Comparison of ENCODE assay signal across 29 mouse cellular contexts in the genomic region with DNA sequence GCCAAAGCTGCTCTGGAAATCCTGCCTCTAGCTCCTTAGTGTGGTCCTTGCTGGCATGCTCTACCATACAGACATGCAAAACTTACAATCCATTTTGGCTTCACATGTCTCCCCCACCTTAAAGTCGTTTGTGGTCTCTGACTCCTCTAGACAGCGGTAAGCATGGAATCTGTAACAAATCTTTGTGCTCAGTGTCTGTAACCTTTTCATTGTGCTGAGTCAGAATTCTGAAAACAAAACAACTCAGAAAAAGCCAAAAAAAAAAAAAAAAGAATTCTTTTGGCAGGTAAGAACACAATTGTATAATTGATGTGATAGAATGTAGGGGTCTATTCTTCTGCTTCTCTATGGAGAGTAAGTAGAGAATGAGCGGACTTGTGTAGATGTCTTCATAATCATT.
DNase-seq lines count a peak whose midpoint lies in the region; ATAC-seq and TF ChIP-seq lines count a peak whose summit lies in the region.
"Had no signal": no experiment of that assay in that cellular context is flagged by ENCODE, and none has a peak within 500 bp of the region (broad histone marks: within the 10 kb centered on the region; RNA-seq: fewer than 3 reads in every experiment).

No protein-coding gene starts in this region.

- H3K27me3 ChIP-seq in myocyte (ENCODE audit: control insufficient read depth, insufficient read depth, insufficient read length), result no peaks in the 10 kb centered on the region
- H3K27me3 ChIP-seq in forebrain, embryonic 16.5 days (replicated peaks; ENCODE audit: control insufficient read depth, insufficient read depth, low read length), result no peaks in the 10 kb centered on the region
- H3K27me3 ChIP-seq: embryonic facial prominence, embryonic 12.5 days; embryonic facial prominence, embryonic 15.5 days; heart, embryonic 12.5 days; heart, embryonic 15.5 days; hindbrain, embryonic 13.5 days; Patski had no signal

- H3K4me1 ChIP-seq in embryonic fibroblast, embryonic 13.5 days (ENCODE audit: control insufficient read depth, insufficient read depth, low read length), result peaks cover 15% of the 10 kb centered on the region
- H3K4me1 ChIP-seq in forebrain, embryonic 16.5 days (replicated peaks; ENCODE audit: control insufficient read depth, insufficient read depth, low read length), result peaks cover under 1% of the 10 kb centered on the region
- H3K4me1 ChIP-seq: embryonic facial prominence, embryonic 12.5 days had no signal

- H3ac ChIP-seq in myocyte (ENCODE audit: control insufficient read depth, insufficient read length), result no peak overlapping the region

- peaks cover 21% of the 10 kb centered on the region for H3K79me2 ChIP-seq in myocyte (ENCODE audit: control insufficient read depth, insufficient read depth)

- TF ChIP-seq POLR2A in embryonic fibroblast, embryonic 13.5 days (IDR thresholded peaks at IDR 0.05; ENCODE audit: low read depth, low read length), result no peak
- TF ChIP-seq POLR2A in myocyte (IDR thresholded peaks at IDR 0.05; ENCODE audit: insufficient read length, low read depth), result no peak

- peak overlapping the region; percentile 80 for H3K27ac ChIP-seq in embryonic fibroblast, embryonic 13.5 days (ENCODE audit: insufficient read depth, low read length)
- H3K27ac ChIP-seq in forebrain, embryonic 16.5 days (ENCODE audit: low read length), result no peak overlapping the region
- H3K27ac ChIP-seq: embryonic facial prominence, embryonic 12.5 days; embryonic facial prominence, embryonic 15.5 days; forebrain, embryonic 10.5 days; heart, embryonic 15.5 days; hindbrain, embryonic 10.5 days; hindbrain, embryonic 13.5 days; hindbrain, postnatal 0 days had no signal

- H3K4me3 ChIP-seq in embryonic fibroblast, embryonic 13.5 days (ENCODE audit: insufficient read depth, low read length), result no peak overlapping the region
- no peak overlapping the region for H3K4me3 ChIP-seq in myocyte
- H3K4me3 ChIP-seq in forebrain, embryonic 16.5 days (replicated peaks; ENCODE audit: low read length), result no peak overlapping the region
- H3K4me3 ChIP-seq: embryonic facial prominence, embryonic 12.5 days; embryonic facial prominence, embryonic 15.5 days; erythroblast, embryonic 14.5 days; forebrain, embryonic 10.5 days; heart, embryonic 12.5 days; heart, embryonic 15.5 days; hindbrain, embryonic 10.5 days; hindbrain, embryonic 13.5 days had no signal

- peak overlapping the region; percentile 12 for H3K4me2 ChIP-seq in myocyte (ENCODE audit: low read depth)
- no peak overlapping the region for H3K4me2 ChIP-seq in forebrain, embryonic 16.5 days (ENCODE audit: low read length)
- H3K4me2 ChIP-seq: embryonic facial prominence, embryonic 12.5 days; embryonic facial prominence, embryonic 15.5 days; heart, embryonic 12.5 days; heart, embryonic 15.5 days; hindbrain, embryonic 13.5 days had no signal

- WGBS in forebrain, embryonic 16.5 days, result 87% methylated on average over 3 of the region's 3 CpGs

- no peaks in the 10 kb centered on the region for H3K9me3 ChIP-seq in forebrain, embryonic 16.5 days (ENCODE audit: control insufficient read depth, low read length)
- H3K9me3 ChIP-seq: embryonic facial prominence, embryonic 12.5 days; embryonic facial prominence, embryonic 15.5 days; forebrain, embryonic 10.5 days; heart, embryonic 12.5 days; heart, embryonic 15.5 days; hindbrain, embryonic 10.5 days; hindbrain, embryonic 13.5 days had no signal

- no peak for DNase-seq in right cerebral cortex, postnatal 10 days (ENCODE audit: low spot score in 2 of 2)
- DNase-seq in lung, adult 18-20 months, result no peak
- DNase-seq in right cerebral cortex, adult 18-20 months, result no peak
- DNase-seq: adrenal gland, adult 2 months; adrenal gland, postnatal 14 days; cerebellum, adult 11 months; cerebellum, adult 2 months; cerebellum, adult 9-11 months; cerebellum, postnatal 25 days; gastrocnemius, postnatal 25 days; heart, adult 18-20 months; heart, postnatal 10 days; heart, postnatal 36 days had no signal

- no peak overlapping the region for H3K9ac ChIP-seq in forebrain, embryonic 16.5 days (replicated peaks; ENCODE audit: low read depth, low read length)
- H3K9ac ChIP-seq: embryonic facial prominence, embryonic 12.5 days; embryonic facial prominence, embryonic 15.5 days; heart, embryonic 12.5 days; heart, embryonic 15.5 days; hindbrain, embryonic 13.5 days had no signal

- no peak for TF ChIP-seq CTCF in embryonic fibroblast, embryonic 13.5 days (IDR thresholded peaks at IDR 0.05; ENCODE audit: borderline replicate concordance, insufficient read depth, low read length)

- ATAC-seq in CD4-positive, CD25-positive, alpha-beta regulatory T cell, adult 4 months, result peak; percentile 6
- no peak for ATAC-seq in forebrain, embryonic 16.5 days
- ATAC-seq: forebrain, embryonic 14.5 days; hindbrain, postnatal 0 days; intestine, postnatal 0 days; Patski had no signal

- H3K36me3 ChIP-seq in myocyte (ENCODE audit: control insufficient read depth, insufficient read depth), result peaks cover 12% of the 10 kb centered on the region
- H3K36me3 ChIP-seq in forebrain, embryonic 16.5 days (ENCODE audit: control insufficient read depth, insufficient read depth), result no peaks in the 10 kb centered on the region
- H3K36me3 ChIP-seq: embryonic facial prominence, embryonic 12.5 days; hindbrain, embryonic 10.5 days; hindbrain, embryonic 13.5 days had no signal

TF ChIP-seq in myocyte, 11 proteins besides CTCF, POLR2A, EP300 and RAD21:
- no peak for TF ChIP-seq SRF (IDR thresholded peaks at IDR 0.05; ENCODE audit: control insufficient read depth, insufficient read length, low read depth)
- no peak for TF ChIP-seq E2F4 (IDR thresholded peaks at IDR 0.05; ENCODE audit: insufficient read depth)
- TF ChIP-seq CEBPB (IDR thresholded peaks at IDR 0.05; ENCODE audit: insufficient read depth, poor library complexity, severe bottlenecking), result no peak
